Mouse (Mus musculus): ENCODE results near the gene Samhd1. TPM values are rescaled to one million over a fixed set of nuclear protein-coding genes. Genes with fewer than 3 reads are reported as not detected.
A peak's percentile ranks its signal among the peaks of the same experiment; 100 is the strongest.

The Samhd1 gene
- total RNA-seq, 2 experiments from 2014 or later = 60.4 to 90.6 TPM

- ATAC-seq (replicated peaks; ENCODE audit: poor library complexity) = peak; percentile 33
These were observed 3.1 kb upstream of the Samhd1 start for GRCm38 (mm10) chr2:157137959-157138731.

DNA sequence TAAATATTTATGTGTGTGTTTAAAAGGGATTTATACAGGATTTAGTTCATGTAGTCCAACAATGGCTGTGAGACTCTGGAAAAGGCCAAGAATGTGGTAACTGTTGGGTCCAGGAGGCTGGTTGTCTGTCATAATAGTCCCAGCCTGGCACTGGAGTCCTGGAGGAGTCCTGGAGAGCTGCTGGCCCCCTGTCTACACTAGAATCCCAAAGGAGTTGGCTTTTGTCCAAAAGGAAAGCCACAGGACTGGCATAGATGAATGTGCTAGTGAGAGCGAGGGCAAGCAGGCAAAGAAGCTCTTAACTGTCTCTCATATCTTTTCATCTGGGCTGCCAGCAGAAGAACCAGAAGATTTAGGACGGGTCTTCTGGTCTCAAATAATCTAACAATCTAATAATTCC lies 1.6 kb upstream of the Samhd1 start:
- ATAC-seq (replicated peaks; ENCODE audit: poor library complexity) = no peak

GRCm38 (mm10) chr2:157136176-157136575 lies 1.1 kb upstream of the Samhd1 start:
- ATAC-seq (replicated peaks; ENCODE audit: poor library complexity) = no peak

GRCm38 (mm10) chr2:157135529-157136120 lies 560 bp upstream of the Samhd1 start:
- no peak for ATAC-seq (replicated peaks; ENCODE audit: poor library complexity)

DNA sequence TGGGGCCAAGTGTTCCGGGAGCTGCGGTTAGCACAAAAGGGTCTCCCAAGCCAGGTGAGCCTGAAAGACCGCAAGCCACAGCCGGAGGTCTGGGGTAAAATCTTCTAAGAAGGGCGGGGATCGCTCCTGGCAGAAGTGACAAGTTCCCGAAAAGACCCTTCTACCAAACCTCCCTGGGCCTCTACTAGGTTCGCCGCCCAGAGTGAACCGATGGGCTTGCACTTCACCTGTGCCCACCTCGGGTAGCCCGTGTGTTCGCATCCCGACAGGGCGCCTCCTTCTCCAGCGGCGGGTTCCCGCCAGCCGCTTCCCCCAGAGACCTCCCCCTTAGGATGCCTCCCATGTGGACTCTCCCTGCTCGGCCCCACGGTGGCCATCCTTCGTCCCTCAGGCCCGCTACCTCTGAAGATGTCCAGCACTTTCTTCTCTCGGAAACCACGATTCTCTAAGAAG lies 560 bp downstream of the Samhd1 start:
- peak; percentile 3 for ATAC-seq (replicated peaks; ENCODE audit: poor library complexity)

- no peak for ATAC-seq (replicated peaks; ENCODE audit: poor library complexity)
These were observed 1.1 kb downstream of the Samhd1 start for GRCm38 (mm10) chr2:157133769-157134478.

DNA sequence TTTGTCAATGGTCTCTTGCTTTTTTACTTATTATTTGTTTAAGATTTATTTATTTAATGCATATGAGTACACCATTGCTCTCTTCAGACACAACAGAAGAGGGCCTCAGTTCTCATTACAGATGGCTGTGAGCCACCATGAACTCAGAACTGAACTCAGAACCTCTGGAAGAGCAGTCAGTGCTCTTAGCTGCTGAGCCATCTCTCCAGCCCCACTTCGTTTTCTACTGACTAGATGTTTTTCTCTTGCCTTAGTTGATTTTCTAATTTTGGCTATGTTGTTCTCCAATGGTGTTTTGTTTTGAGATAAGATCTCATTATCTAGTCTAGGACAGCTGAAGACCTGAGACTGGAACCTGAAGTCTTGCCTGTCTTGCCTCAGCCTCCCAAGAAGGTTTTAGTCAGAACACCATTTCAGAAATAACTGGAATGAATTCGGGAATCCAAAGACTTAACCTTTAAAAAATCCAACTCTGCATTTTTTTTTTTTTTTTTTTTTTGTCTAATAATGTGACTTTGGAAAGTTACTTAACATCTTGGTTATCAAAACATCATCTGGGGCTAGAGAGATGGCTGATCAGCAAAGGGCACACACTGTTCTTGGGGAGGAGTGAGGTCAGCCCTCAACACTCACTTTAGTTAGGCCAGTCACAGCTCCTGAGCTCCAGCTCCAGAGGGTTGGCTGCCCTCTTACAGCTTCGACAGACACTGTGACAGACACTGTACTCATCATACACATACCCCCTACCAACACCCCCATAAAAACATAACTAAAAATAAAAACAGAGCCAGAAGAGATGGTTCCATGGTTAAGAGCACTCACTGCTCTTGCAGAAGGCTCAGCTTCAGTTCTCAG lies 2.2 kb downstream of the Samhd1 start:
- no peak for ATAC-seq (replicated peaks; ENCODE audit: poor library complexity)

DNA sequence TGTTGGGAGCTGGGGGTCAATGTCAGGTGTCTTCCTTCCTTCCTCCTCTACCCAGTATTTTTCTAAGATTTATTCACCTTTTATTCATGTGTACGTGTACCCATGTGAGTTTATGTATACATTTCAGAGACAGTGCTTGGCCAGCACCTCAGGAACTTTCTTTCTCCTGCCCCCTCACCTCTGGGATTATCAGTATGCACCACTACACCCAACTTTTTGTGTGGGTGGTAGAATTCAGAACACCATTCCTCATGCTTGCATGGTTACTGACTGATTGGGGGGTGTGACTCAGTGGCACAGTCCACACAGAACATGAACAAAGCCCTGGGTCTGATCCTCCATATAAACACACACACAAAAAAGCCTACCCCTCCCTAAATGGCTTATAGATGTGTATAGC lies 3.0 kb downstream of the Samhd1 start:
- no peak for ATAC-seq (replicated peaks; ENCODE audit: poor library complexity)

GRCm38 (mm10) chr2:157130813-157131514 lies 4.1 kb downstream of the Samhd1 start:
- ATAC-seq (replicated peaks; ENCODE audit: poor library complexity) = no peak

- 0 out of 2 replicates have a peak, but pooled peaks have one; percentile 36 for ATAC-seq (replicated peaks; ENCODE audit: poor library complexity)
These were observed 5.4 kb downstream of the Samhd1 start for GRCm38 (mm10) chr2:157129601-157130164.

- ATAC-seq (replicated peaks; ENCODE audit: poor library complexity) = peak; percentile 37; the same call in 1 of the 2 replicates
These were observed 6.0 kb downstream of the Samhd1 start for GRCm38 (mm10) chr2:157129096-157129495.

- peak; percentile 42 for ATAC-seq (replicated peaks; ENCODE audit: poor library complexity)
These were observed 7.0 kb downstream of the Samhd1 start for GRCm38 (mm10) chr2:157128072-157128471.

DNA sequence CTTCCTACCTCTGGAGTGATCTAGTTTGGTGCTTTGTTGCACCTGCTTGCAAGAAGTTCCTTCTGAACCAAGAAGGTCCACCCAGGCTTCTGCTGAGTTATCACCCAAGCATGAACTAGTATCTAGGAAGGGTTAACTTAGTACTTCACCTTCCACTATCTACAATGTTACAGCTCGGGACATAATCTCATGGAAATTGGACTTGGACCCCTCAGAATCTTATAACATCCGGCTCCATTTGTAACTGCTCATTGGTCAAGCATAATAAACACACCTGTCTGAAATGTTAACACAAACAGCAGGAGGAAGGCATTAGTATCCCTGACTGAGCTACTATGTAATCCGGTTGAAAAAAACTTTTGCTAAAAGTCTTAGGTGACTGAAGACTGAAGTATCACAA lies 7.7 kb downstream of the Samhd1 start:
- ATAC-seq (replicated peaks; ENCODE audit: poor library complexity) = no peak

DNA sequence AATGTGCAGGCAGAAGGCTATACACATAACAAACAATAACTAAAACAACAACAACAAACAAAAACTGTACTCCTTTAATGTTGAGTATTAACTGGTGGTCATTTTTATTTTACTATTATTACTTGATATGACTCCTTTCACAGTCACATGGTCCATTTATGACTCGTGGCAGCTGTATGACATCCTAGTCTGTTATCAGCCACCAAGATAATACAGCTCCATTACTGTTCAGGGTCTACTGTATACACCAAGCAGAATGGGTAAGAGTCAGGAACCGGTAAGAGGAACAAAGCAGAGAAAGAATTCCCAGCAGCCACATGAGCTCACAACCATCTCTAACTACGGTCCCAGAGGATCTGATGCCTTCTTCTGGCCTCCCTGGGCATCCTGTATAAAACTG lies 9.8 kb downstream of the Samhd1 start:
- ATAC-seq (replicated peaks; ENCODE audit: poor library complexity) = no peak

GRCm38 (mm10) chr2:157121766-157122165 lies 13.3 kb downstream of the Samhd1 start:
- no peak for ATAC-seq (replicated peaks; ENCODE audit: poor library complexity)

- no peak for ATAC-seq (replicated peaks; ENCODE audit: poor library complexity)
These were observed 16.0 kb downstream of the Samhd1 start for GRCm38 (mm10) chr2:157119075-157119474.

GRCm38 (mm10) chr2:157118556-157118955 lies 16.5 kb downstream of the Samhd1 start:
- no peak for ATAC-seq (replicated peaks; ENCODE audit: poor library complexity)

DNA sequence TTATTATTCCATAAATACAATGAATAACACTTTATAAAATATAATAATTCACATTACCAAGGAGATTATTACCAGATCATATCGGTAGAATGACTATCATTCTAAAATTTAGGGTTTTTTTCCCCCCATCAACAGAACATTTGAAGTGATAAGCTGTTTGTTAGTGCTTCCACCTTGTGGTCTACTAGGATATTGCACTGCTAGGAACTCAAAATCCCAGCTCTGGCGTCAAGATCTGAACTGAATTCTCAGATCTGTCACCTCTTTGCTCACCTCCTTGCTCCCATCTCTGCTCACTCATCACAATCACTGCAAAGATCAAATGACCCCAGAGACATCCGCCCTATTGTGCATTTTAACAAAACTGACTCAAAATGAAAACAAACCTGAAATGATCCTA lies 18.1 kb downstream of the Samhd1 start:
- ATAC-seq (replicated peaks; ENCODE audit: poor library complexity) = peak; percentile 86

DNA sequence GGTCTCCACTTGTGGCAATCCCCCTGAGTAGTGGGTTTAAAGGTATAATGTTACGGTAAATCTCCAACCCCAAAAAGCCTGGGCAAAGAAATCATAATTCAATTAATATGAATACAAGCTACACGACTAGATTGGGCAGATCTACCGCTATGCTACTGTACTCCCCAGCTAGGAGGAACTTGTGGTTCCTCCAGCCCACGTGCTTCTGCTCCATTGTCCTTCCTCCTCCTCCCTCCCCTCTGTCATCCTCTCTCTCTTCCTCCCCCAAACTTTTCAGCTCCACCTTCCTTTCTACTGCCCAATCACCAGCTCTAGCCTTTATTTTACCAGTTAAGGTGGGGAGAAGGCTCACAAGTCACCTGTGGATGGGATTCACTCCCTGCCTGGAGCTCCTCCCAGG lies 26.8 kb downstream of the Samhd1 start:
- ATAC-seq (replicated peaks; ENCODE audit: poor library complexity) = peak; percentile 86

DNA sequence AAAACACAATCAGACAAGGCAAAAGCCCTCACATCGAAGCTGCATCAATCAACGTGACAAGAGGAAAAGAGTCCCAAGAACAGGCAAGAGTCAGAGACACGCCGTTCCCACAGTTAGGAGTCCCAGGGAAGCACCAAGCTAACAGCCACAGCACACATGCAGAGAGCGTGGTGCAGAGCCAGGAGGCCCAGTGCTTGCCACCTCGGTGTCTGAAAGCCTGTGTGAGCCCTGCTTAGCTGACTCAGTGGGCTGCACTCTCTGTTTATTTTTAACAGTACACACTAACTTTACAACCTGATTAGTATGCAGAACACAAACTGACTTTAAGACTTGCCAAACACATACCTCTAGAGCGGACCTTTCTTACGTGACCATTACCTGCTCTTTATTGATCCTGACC lies 30.6 kb downstream of the Samhd1 start:
- ATAC-seq (replicated peaks; ENCODE audit: poor library complexity) = no peak
